In the genomic region with DNA sequence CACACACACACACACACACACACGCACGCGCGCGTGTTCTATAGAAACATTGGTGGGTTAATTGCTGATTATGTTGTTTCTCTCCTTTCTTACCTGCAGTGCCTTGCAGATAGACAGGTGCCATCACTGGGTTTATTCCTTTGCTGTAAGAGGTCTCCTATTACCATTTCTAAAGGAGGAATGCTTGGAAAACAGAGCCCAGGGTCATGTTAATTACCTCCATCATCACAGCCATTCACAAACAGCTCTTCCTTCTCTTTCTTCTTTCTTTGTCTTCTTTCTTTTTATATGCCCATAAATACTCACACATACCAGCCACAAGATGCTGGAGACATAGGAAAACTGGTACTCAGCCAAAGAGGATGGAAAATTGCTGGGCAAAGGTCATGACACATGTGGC, we compare ENCODE assay signal across 26 mouse cellular contexts.
"Had no signal": no experiment of that assay in that cellular context is flagged by ENCODE, and none has a peak within 500 bp of the region (broad histone marks: within the 10 kb centered on the region; RNA-seq: fewer than 3 reads in every experiment).

No protein-coding gene starts in this region.

- H3K9me3 ChIP-seq: heart, embryonic 10.5 days; hindbrain, embryonic 13.5 days; hindbrain, embryonic 15.5 days; kidney, embryonic 15.5 days; liver, embryonic 13.5 days; liver, embryonic 15.5 days had no signal

- H3K4me3 ChIP-seq: gastrocnemius, adult 2 months; heart, embryonic 10.5 days; heart, embryonic 12.5 days; hindbrain, embryonic 13.5 days; hindbrain, embryonic 15.5 days; kidney, embryonic 15.5 days; limb, embryonic 12.5 days; liver, embryonic 13.5 days; liver, embryonic 15.5 days had no signal

- DNase-seq: gastrocnemius, adult 2 months; gastrocnemius, postnatal 10 days; gastrocnemius, postnatal 25 days; heart, adult 18-20 months; heart, postnatal 10 days; heart, postnatal 36 days; kidney, adult 11 months; kidney, adult 2 months; kidney, adult 9 months; kidney, postnatal 14 days; kidney, postnatal 36 days; layer of hippocampus, adult 9-11 months; layer of hippocampus, postnatal 36 days; left cerebral cortex, postnatal 4 days; liver; liver, embryonic 13.5 days; liver, postnatal 0 days had no signal

- H3K4me1 ChIP-seq: heart, embryonic 10.5 days; heart, embryonic 12.5 days; hindbrain, embryonic 13.5 days; hindbrain, embryonic 15.5 days; kidney, embryonic 15.5 days; limb, embryonic 12.5 days; liver, embryonic 13.5 days; liver, embryonic 15.5 days had no signal

- H3K27ac ChIP-seq: gastrocnemius, adult 2 months; heart, embryonic 10.5 days; hindbrain, embryonic 13.5 days; hindbrain, embryonic 15.5 days; hindbrain, postnatal 0 days; kidney, embryonic 15.5 days; kidney, postnatal 0 days; limb, embryonic 12.5 days; liver, embryonic 13.5 days; liver, embryonic 15.5 days had no signal

- H3K27me3 ChIP-seq: heart, embryonic 12.5 days; hindbrain, embryonic 13.5 days; hindbrain, embryonic 15.5 days; kidney, embryonic 15.5 days; limb, embryonic 12.5 days; liver, embryonic 13.5 days; liver, embryonic 15.5 days had no signal

- H3K36me3 ChIP-seq: heart, embryonic 10.5 days; heart, embryonic 12.5 days; hindbrain, embryonic 13.5 days; hindbrain, embryonic 15.5 days; kidney, embryonic 15.5 days; limb, embryonic 12.5 days; liver, embryonic 13.5 days; liver, embryonic 15.5 days had no signal
